Mouse (Mus musculus) lung, postnatal 4 days (tissue): ENCODE data around the gene Gm10775.

Experiments
- DNase-seq, 2 experiments: peaks; one replicate each; pipeline ENCODE4 v3.0.0; 2021

Gene Gm10775

GRCm38 (mm10) chr13:65259239-65259638 is at the start of gene Gm10775:
Gene Gm10775 (plus strand): TSS chr13:65259539.
- DNase-seq: no peak

- no peak for DNase-seq
These were observed 33.4 kb upstream of the Gm10775 start for GRCm38 (mm10) chr13:65225945-65226344.

DNA sequence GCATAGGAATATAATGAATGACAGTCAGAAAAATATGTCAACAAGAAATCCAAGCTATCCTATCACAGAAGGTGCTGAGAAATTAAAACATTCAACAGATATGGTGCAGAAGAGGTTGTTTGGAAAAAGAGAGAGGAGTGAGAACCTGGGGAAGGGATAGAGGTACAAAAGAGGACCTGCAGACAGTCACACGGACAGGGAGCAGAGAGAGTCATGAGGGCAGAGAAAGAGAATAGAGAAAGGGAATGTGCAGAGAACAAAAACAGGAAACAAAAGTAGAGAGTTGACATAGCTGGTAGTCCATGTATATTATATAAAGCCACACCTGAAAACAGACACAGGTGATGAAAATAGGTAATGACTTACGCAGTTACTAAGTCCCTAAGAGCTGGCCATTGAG is 32.7 kb upstream of the Gm10775 start:
- DNase-seq: no peak

- no peak for DNase-seq
These were observed 22.1 kb upstream of the Gm10775 start for GRCm38 (mm10) chr13:65237211-65237610.

- DNase-seq: peak; percentile 96
These were observed 18.7 kb upstream of the Gm10775 start for GRCm38 (mm10) chr13:65240509-65241098.

DNA sequence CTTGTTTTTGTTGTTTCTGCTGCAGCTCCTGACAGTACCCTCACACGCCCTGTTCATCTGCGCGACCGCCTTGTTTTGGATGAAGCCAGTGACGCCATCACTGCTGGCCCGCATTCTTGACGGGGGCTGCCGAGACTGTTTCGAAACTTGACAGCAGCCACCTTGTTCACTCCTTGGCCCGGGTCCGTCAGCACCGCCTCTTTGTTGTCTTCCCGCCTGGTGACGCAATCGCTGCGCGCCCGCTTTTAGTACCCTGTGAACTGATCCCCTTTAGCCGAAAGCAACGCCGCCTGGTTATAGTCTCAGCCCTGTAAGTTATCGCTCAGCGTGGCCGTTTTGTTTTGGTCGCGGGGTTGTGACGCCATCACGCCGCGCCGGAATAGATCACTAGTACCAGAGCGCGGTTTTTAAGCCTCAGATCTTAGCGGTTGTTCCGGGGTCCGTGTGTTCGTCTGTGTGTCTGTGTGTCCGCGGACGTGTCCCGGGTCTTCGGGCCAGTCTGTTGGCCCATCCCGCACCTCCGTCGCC is 18.2 kb upstream of the Gm10775 start:
- DNase-seq: peak; percentile 95

GRCm38 (mm10) chr13:65241627-65242318 is 17.6 kb upstream of the Gm10775 start:
- peak; percentile 37 to 44 for DNase-seq

DNA sequence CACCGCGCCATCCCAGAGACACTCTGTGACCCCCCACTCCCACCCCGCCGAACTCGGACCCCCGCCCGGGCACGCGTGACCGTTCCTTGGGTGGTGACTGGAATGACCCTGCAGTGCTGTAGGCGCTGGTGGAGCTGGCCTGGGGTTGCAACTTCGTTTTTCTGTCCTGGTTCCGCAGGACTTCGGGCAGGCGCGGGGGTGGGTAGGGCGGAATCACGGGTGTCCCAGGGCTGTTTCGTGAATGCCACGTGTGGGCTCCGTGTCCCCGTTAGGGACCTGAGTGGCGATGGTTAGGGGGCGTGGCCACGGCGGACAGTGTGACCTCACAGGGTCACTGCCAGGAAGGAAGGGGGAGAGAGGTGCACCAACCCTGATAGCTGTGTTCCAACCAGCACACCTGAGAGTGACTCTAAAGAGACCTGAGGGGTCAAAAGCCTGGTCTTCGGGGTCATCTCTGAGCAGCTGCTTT is 17.0 kb upstream of the Gm10775 start:
- DNase-seq: peak in 1 of 2 experiments; percentile 5

DNA sequence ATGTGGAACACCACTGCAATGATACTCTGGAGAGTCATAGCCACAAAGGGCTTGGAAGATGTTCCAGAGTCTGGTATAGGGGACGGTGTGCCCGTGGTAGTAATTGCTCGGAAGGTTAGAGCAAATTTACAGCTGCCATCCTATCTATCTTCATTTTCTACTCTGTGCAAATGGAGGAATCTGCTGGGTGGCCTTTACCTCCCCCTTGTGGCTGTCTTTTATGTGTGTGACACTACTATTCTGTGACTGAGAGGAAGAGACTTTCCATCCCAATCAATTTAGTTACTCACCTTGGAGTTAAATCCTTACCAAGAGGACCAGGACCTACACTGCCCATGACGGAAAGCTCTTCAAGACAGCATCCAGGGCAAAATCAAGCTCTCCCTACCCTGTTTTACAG is 16.1 kb upstream of the Gm10775 start:
- peak in 1 of 2 experiments; percentile 9 for DNase-seq

DNA sequence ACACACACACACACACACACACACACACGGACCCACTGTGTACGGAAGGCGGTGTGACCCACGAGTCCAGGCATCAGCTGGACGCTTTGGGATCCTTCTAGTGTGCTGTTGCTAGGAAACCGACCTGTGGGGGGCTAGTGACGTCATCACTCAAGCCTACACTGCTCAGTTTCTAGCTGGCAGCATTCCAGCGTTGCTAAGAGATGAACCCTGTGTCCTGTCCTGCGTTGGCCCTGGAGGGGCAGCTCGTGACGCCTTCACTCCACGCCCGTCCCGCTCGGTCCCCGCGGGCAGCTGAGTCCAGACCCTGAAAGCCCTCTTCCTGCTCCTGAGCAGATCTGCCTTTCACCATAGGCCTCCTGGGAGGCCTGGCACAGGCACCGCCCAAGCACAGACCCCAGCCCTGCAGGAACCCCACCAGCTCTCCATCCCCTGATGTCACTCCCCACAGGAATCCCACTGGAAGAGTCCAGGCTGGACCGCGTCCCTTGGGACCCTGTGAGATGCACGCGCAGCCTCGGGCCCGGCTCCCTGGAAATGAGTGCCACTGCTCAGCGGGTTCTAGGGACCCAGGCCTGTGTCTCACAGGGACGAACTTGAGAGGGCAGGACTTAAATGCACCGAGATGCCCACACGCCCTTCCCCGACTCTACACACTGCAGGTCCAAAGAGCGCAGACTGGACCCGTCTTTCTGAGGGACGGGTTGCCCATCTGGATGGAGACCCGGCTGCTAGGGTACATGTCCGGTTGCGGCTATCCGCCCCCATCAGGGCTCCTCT is 974 bp upstream of the Gm10775 start:
- peak; percentile 16 to 37 for DNase-seq

DNA sequence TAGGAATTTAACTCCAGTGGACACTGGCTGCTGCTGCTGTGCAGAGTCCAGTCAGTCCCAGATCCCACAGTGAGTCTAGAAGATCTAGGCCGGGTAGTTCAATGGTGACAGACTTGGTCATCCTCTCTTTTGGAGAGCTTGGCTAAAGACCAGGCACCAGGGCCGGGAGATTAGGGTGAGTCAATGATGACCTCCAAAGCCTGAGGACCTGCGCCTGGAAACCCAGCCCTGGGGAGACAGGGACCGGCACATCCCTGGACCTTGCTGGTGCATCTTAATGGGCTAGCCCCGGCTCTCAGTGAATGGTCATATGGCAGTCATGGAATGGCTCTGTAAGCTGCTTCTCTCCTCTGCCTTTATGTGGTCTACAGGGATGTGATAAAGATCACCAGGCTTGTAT is 2.7 kb downstream of the Gm10775 start:
- DNase-seq: no peak

DNA sequence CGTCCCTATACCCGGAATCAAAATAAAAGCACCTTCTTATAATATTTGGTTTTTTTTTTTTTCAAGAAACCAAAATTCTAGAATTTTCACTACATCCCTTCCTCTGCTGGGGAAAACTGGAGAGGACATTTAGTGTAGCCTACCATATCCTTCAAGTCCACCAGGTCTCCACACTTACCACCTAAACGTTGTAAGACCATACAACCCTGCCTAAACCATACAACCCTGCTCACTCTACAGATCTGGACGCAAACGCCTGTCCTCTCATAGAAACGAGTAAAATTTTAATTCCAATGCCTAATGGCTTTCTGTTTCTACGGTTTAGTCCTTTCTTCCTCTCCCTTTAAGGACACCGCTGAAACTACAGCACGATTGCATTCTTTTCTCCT is 18.6 kb downstream of the Gm10775 start:
- DNase-seq: no peak

- peak; percentile 94 to 95 for DNase-seq
These were observed 19.3 kb downstream of the Gm10775 start, which contains the start of gene Zfp369 for GRCm38 (mm10) chr13:65278383-65279341. Gene Zfp369 (plus strand): TSS chr13:65278814.

DNA sequence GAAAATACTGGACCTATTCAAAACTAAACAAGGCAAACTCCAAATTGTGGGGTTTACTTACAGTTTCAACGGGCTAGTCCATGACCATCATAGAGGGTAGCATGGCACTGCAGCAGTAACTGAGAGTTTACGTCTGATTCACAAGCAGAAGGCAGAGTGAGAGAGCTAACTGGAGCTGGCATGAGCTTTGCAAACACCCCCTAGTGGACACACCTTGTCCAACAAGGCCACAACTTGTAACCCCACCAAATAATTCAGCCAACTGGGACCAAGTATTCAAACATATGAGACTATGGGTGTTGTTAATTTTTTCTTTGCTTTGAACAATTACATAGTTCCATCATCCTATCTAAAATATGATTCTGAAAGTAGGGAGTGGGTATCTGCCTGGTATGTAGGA is 27.4 kb downstream of the Gm10775 start:
- no peak for DNase-seq

GRCm38 (mm10) chr13:65296354-65296753 is 37.0 kb downstream of the Gm10775 start:
- DNase-seq: no peak
